Mouse (Mus musculus) myocyte (in vitro differentiated cells): ENCODE data around the gene Cd27. TPM values are rescaled to one million over a fixed set of nuclear protein-coding genes. Genes with fewer than 3 reads are reported as not detected.
A peak's percentile ranks its signal among the peaks of the same experiment; 100 is the strongest.

Experiments
- H3K27me3 ChIP-seq: one replicate; pipeline ENCODE4 v1.6.1; 2011; ENCODE audit not compliant: control insufficient read depth, insufficient read depth, insufficient read length
- H3K36me3 ChIP-seq: one replicate; pipeline ENCODE4 v1.6.1; 2011; ENCODE audit not compliant: control insufficient read depth, insufficient read depth
- H3K4me2 ChIP-seq: one replicate; pipeline ENCODE4 v1.6.1; 2011; ENCODE audit warnings: low read depth, control low read depth
- H3K4me3 ChIP-seq: one replicate; pipeline ENCODE4 v1.5.1; 2011; ENCODE audit warnings: mild to moderate bottlenecking, control low read depth, moderate library complexity
- H3K79me2 ChIP-seq: one replicate; pipeline ENCODE4 v1.6.1; 2011; ENCODE audit not compliant: control insufficient read depth, insufficient read depth
- H3ac ChIP-seq: one replicate; pipeline ENCODE4 v1.6.1; 2011; ENCODE audit not compliant: control insufficient read depth, insufficient read length
- CEBPB ChIP-seq: IDR thresholded peaks from 2 replicates; pipeline ENCODE4 v1.6.1; 2011; ENCODE audit warnings: mild to moderate bottlenecking, moderate library complexity; ENCODE audit not compliant: poor library complexity, insufficient read depth, severe bottlenecking
- E2F4 ChIP-seq: IDR thresholded peaks from one replicate; pipeline ENCODE4 v1.6.1; 2011; ENCODE audit warnings: mild to moderate bottlenecking, control low read depth, moderate library complexity; ENCODE audit not compliant: insufficient read depth
- MAX ChIP-seq: IDR thresholded peaks from one replicate; pipeline ENCODE4 v1.6.1; 2011; ENCODE audit warnings: low read depth, mild to moderate bottlenecking, control low read depth
- MYOD1 ChIP-seq, 3 experiments: IDR thresholded peaks; one replicate each; pipeline ENCODE4 v1.6.1; 2011; ENCODE audit warnings: control low read depth in 2 of 3, low read depth in 2 of 3, mild to moderate bottlenecking in 2 of 3, moderate library complexity in 1 of 3; ENCODE audit not compliant: insufficient read length in 2 of 3, control insufficient read depth in 1 of 3
- MYOG ChIP-seq, 3 experiments: IDR thresholded peaks; one replicate each; pipeline ENCODE4 v1.6.1; 2011; ENCODE audit warnings: control low read depth in 2 of 3, low read depth in 2 of 3, mild to moderate bottlenecking in 2 of 3; ENCODE audit not compliant: insufficient read length in 2 of 3, control insufficient read depth in 1 of 3, insufficient read depth in 1 of 3
- POLR2A ChIP-seq: IDR thresholded peaks from one replicate; pipeline ENCODE4 v1.6.1; 2011; ENCODE audit warnings: low read depth, mild to moderate bottlenecking, control low read depth, moderate library complexity; ENCODE audit not compliant: insufficient read length
- POLR2AphosphoS2 ChIP-seq: IDR thresholded peaks from one replicate; pipeline ENCODE4 v1.6.1; 2011; ENCODE audit warnings: low read depth, control low read depth; ENCODE audit not compliant: insufficient read length
- REST ChIP-seq: IDR thresholded peaks from one replicate; pipeline ENCODE4 v1.6.1; 2011; ENCODE audit warnings: mild to moderate bottlenecking, control low read depth, moderate library complexity; ENCODE audit not compliant: insufficient read depth, insufficient read length
- SRF ChIP-seq: IDR thresholded peaks from one replicate; pipeline ENCODE4 v1.6.1; 2011; ENCODE audit warnings: low read depth; ENCODE audit not compliant: control insufficient read depth, insufficient read length
- TCF12 ChIP-seq: IDR thresholded peaks from one replicate; pipeline ENCODE4 v1.6.1; 2011; ENCODE audit warnings: mild to moderate bottlenecking, control low read depth; ENCODE audit not compliant: poor library complexity, insufficient read depth, severe bottlenecking
- TCF3 ChIP-seq: IDR thresholded peaks from one replicate; pipeline ENCODE4 v1.6.1; 2011; ENCODE audit warnings: low read depth, control low read depth; ENCODE audit not compliant: insufficient read length
- USF1 ChIP-seq: IDR thresholded peaks from one replicate; pipeline ENCODE4 v1.6.1; 2011; ENCODE audit warnings: low read depth, mild to moderate bottlenecking, control low read depth, moderate library complexity
- polyA plus RNA-seq: library from polyadenylated mRNA; unstranded; fragments of >200 nt; fragmentation: generic; extraction: Trizol; gene quantifications from one replicate; pipeline ENCODE4 v1.2.1, GENCODE M21; 2012; ENCODE audit warnings: missing spikeins

Gene Cd27
- polyA plus RNA-seq, 1 experiment = 1.5 TPM

- Histone ChIP-seq H3K4me3 (peak overlapping the region; percentile 58), H3K27me3 (no peaks in the 10 kb centered on the region), H3K4me2 (peak overlapping the region; percentile 89), H3K36me3 (no peaks in the 10 kb centered on the region), H3ac (peak overlapping the region; percentile 29), H3K79me2 (no peaks in the 10 kb centered on the region)
- TF ChIP-seq MYOD1 (IDR thresholded peaks at IDR 0.05; ENCODE audit: control insufficient read depth in 1 of 3, insufficient read length in 2 of 3, low read depth in 2 of 3) (no peak), TCF3 (no peak), SRF (no peak), MYOG (IDR thresholded peaks at IDR 0.05; ENCODE audit: control insufficient read depth in 1 of 3, insufficient read depth in 1 of 3, insufficient read length in 2 of 3, low read depth in 2 of 3) (no peak)
These were observed 4.8 kb downstream of the Cd27 start for GRCm38 (mm10) chr6:125232045-125232437.

- peak within 1 kb of the TSS; percentile 29 for H3ac ChIP-seq
- no peaks in the 10 kb centered on the region for H3K79me2 ChIP-seq
- peak within 1 kb of the TSS; percentile 89 for H3K4me2 ChIP-seq
- TF ChIP-seq E2F4 (no peak), POLR2A (peak; percentile 56), POLR2AphosphoS2 (peak; percentile 68)
- H3K36me3 ChIP-seq = no peaks in the 10 kb centered on the region
- peak within 1 kb of the TSS; percentile 58 for H3K4me3 ChIP-seq
- no peaks in the 10 kb centered on the region for H3K27me3 ChIP-seq
These were observed 5.4 kb downstream of the Cd27 start, which contains the start of gene Tapbpl for GRCm38 (mm10) chr6:125231117-125232044. Gene Tapbpl, minus strand, starts transcription at chr6:125231860.

- no peaks in the 10 kb centered on the region for H3K36me3 ChIP-seq
- H3K79me2 ChIP-seq = no peaks in the 10 kb centered on the region
- H3ac ChIP-seq = peak overlapping the region; percentile 29
- H3K27me3 ChIP-seq = no peaks in the 10 kb centered on the region
- TF ChIP-seq MYOG (IDR thresholded peaks at IDR 0.05; ENCODE audit: control insufficient read depth in 1 of 3, insufficient read depth in 1 of 3, insufficient read length in 2 of 3, low read depth in 2 of 3) (no peak), TCF3 (no peak), CEBPB (no peak), POLR2AphosphoS2 (no peak), E2F4 (no peak), REST (no peak), POLR2A (no peak), USF1 (no peak), MAX (no peak)
- H3K4me3 ChIP-seq = peak overlapping the region; percentile 58
- H3K4me2 ChIP-seq = peak overlapping the region; percentile 89
These were observed 6.2 kb downstream of the Cd27 start for GRCm38 (mm10) chr6:125230571-125230970.

GRCm38 (mm10) chr6:125225518-125226115 lies 11.2 kb downstream of the Cd27 start:
- no peaks in the 10 kb centered on the region for H3K27me3 ChIP-seq
- no peak for TF ChIP-seq MYOG (IDR thresholded peaks at IDR 0.05; ENCODE audit: control insufficient read depth in 1 of 3, insufficient read depth in 1 of 3, insufficient read length in 2 of 3, low read depth in 2 of 3)
- TF ChIP-seq REST = no peak
- TF ChIP-seq SRF = no peak
- TF ChIP-seq TCF12 = no peak
- TF ChIP-seq POLR2A = no peak
- TF ChIP-seq MYOD1 (IDR thresholded peaks at IDR 0.05; ENCODE audit: control insufficient read depth in 1 of 3, insufficient read length in 2 of 3, low read depth in 2 of 3) = no peak
- TF ChIP-seq USF1 = no peak
- TF ChIP-seq POLR2AphosphoS2 = no peak
- no peak for TF ChIP-seq MAX
- TF ChIP-seq CEBPB = no peak
- no peak for TF ChIP-seq TCF3
- TF ChIP-seq E2F4 = no peak
- H3K79me2 ChIP-seq = no peaks in the 10 kb centered on the region
- H3K36me3 ChIP-seq = peaks cover 3% of the 10 kb centered on the region
- H3K4me3 ChIP-seq = no peak overlapping the region
- no peak overlapping the region for H3ac ChIP-seq
- H3K4me2 ChIP-seq = no peak overlapping the region

DNA sequence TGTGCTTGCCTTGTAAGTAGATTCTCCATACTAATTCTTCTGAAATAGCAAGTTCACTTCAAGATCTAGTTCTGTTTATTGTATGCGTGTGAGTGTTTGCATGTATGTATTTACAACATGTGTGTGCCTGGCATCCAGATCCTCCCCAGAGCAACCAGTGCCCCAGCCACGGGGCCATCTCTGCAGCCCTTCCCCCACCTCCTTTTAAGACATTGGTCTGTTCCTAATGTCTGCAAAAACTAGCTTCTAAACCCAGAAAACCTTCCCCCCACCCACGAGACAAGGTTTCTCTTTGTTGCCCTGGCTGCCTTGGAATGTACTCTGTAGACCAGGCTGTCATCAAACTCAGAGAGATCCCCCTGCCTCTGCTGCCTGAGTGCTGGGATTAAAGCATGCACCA lies 14.2 kb downstream of the Cd27 start:
- TF ChIP-seq MAX = no peak
- no peak for TF ChIP-seq TCF3
- Histone ChIP-seq H3K4me3 (no peak overlapping the region), H3K27me3 (no peaks in the 10 kb centered on the region), H3K36me3 (peaks cover 3% of the 10 kb centered on the region), H3K4me2 (no peak overlapping the region), H3ac (no peak overlapping the region), H3K79me2 (no peaks in the 10 kb centered on the region)
